Mouse (Mus musculus) CD4-positive, CD25-positive, alpha-beta regulatory T cell (primary cell): ENCODE results near the gene Disp1. TPM values are rescaled to one million over a fixed set of nuclear protein-coding genes. Genes with fewer than 3 reads are reported as not detected.

Source experiments
- polyA plus RNA-seq: library from polyadenylated mRNA; unstranded; fragments of 100-300 nt; shearing (Covaris generic); gene quantifications from one replicate; pipeline ENCODE4 v1.2.1, GENCODE M21; 2017

Gene Disp1
- 21.1 TPM for polyA plus RNA-seq

GRCm38 (mm10) chr1:183220796-183221718 lies at the start of gene Disp1:
Gene Disp1, minus strand, starts transcription at chr1:183221522.

Other genes with a start within 250 kb of the Disp1 start
- gene Aida, start 75.1 kb upstream of the Disp1 start, polyA plus RNA-seq = 25.2 TPM
- 56.8 TPM for gene Brox, start 75.7 kb upstream of the Disp1 start, polyA plus RNA-seq
- 188 TPM for gene Mia3, start 148.0 kb upstream of the Disp1 start, polyA plus RNA-seq
- gene Taf1a, start 167.5 kb upstream of the Disp1 start, polyA plus RNA-seq = 30.1 TPM
- gene Hhipl2, start 196.7 kb upstream of the Disp1 start, polyA plus RNA-seq = not detected